Mouse (Mus musculus) bone marrow macrophage, adult 2 months (primary cell): Measurements from ENCODE around the gene Gstp3.

Experiments
- CTCF ChIP-seq: IDR thresholded peaks from 2 replicates; pipeline ENCODE4 v1.5.1; 2012; ENCODE audit warnings: low read depth, mild to moderate bottlenecking, low read length, moderate library complexity
- POLR2A ChIP-seq: IDR thresholded peaks from 2 replicates; pipeline ENCODE4 v1.6.1; 2012; ENCODE audit warnings: mild to moderate bottlenecking, low read depth, low read length, borderline replicate concordance

GRCm38 (mm10) chr19:4057962-4058361, 1.4 kb downstream of the Gstp3 start:
- TF ChIP-seq POLR2A (no peak), CTCF (no peak)
